Mouse (Mus musculus): Measurements from ENCODE around the gene Tcea3. TPM values are rescaled to one million over a fixed set of nuclear protein-coding genes. Genes with fewer than 3 reads are reported as not detected.

The Tcea3 gene
- total RNA-seq, 2 experiments from 2014 or later, result 212 to 226 TPM

DNA sequence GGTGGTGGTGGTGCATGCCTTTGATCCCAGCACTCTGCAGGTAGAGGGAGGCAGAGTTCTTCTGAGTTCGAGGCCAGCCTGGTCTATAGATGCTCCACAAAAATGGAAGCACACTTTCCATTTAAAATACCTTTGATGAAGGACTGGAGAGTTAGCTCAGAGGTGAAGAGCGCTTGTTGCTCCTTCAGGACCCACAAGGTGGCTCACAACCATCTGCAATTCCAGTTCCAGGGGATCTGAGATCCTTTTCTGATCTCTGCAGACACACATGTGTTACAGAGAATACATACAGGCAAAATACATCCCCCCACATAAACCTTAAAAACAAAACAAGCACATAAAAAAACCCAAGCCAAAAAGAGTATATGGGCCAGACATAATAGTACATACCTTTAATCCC lies 60.8 kb downstream of the Tcea3 start:
- intact Hi-C loops (cut with DNase I; ENCODE audit: low total_unique reads), result no loop called here
- no peak for DNase-seq

DNA sequence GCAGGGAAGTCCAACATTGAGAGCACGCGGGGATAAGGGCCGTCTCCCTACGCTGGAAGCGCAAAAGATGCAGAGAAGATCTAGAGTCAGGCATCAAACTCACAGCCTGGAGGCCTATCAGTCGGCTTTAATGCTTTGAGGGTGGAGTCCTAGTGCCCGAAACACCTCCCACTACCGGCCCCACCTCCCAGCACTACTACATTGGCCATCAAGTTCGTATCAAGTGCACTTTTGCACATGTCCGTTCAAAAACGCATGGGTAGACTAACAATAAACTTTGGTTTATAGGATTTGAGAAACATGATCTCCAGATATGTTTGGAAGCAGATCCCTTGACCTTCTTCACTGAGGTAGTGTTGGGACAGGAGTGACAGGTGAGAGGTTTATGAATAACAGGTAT lies 62.3 kb downstream of the Tcea3 start:
- peak; percentile 42 for DNase-seq
- intact Hi-C loops (cut with DNase I; ENCODE audit: low total_unique reads), result no loop called here

DNA sequence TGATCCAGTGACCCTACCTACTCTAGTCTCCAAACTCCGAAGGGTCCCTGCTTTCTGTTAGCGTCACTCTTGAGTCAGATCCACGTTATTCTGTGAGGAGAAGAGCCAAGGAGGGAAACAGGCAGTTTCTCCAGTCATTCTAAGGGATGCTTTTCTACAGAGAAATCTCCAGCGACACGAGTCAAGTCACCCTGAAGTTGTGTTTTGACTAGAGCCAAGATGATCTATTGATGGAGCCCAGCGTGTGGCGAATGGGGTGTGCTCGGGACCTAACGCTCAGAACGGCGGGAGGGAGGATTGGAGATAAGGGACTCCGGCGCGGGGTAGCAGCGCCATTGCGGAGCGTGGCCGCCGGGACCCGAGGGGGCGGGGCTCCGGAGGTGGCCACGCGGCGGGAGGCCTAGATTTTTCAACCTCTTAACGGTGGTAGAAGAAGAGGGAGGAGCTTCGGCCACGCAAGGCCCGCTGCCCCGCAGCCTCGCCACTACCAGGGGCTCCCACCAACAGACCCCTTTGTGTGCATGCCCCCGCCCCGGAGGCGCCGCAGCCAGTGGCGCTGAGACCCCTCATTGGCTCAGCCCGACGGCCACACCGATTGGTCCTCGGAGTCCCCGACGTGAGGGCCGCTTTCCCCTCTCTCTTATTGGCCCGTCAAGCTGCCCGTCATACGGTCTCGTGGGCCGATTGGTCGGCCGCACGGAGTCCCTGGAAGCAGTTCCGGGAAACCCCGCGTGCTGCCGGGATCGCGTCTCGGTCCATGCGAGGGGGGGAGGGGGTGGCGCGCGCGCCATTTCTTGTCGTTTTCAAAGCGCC lies 62.9 kb downstream of the Tcea3 start, which contains the start of gene Hnrnpr:
TSS of gene Hnrnpr (plus strand) at position 714 of the 813 bp plus-strand sequence.
- intact Hi-C loops (cut with DNase I; ENCODE audit: low total_unique reads), result no loop called here

DNA sequence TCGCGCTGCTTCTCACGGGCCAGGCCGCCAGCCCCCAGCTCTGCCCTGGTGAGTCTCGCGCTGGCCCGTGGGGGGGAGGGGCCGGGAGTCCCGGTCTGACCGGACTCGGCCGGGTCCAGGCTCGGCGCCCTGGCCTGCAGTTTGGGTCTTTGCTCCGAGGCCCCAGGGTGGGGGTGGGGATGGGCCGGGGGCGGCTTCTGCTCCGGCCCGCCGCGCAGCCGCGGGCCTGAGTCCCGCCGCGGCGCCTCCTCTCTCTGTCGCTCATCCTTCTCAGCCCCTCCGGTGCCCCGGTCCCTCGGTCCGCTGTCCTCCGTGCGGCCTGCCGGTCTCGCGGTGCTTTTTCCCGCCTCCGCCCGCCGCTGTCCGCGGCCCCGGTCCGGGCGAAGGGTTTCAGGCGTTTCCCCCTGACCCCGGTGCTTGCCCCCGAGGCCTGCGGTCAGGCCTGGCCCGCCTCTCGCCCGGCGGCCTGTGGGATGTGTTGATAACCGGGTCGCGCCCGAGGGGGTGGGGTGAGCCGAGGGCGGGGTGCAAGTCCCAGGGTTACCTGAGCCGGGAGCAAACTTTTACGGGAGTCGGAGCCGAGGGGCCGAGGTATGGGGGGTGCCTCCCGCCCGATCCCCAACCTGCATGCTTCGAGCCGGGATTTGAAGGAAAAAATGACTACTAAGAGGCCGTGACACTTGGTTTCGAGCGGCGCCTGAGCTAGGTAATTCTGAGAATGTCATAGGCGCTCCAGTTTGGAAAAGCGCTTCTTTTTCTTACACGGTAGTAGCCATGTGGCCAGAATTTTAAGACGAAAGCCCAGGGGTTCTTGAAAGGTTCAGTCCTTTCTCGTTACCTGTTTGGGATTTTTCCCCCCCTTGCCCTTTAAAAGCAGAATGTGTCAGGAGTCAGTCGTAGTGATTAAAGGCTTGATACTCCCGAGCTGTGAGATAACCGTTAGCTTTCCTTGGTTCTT lies 63.8 kb downstream of the Tcea3 start:
- intact Hi-C loops (cut with DNase I; ENCODE audit: low total_unique reads), result no loop called here
- DNase-seq, result peak; percentile 50

More for the DNA sequence above, 62.9 kb downstream of the Tcea3 start, which contains the start of gene Hnrnpr:
- DNase-seq, result peak; percentile 99

DNA sequence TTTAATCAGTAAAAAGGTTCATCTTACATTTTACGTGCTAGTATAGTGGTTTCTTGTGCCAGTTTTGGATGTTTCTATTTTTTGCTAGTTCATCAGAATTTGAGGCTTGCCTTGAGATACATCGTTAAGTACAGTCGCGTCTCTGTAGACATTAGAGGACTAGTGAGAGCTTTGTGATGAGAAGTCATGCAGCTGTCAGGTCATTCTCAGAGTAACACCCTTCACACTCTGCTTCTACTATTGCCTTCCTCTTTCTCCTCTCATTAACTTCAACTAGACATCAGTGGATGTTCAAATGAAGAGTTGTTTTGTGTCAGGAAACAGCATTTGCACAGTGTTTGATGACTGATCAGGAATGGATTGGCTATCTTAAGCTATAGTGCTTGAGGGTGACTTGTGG lies 65.1 kb downstream of the Tcea3 start:
- DNase-seq, result no peak
- intact Hi-C loops (cut with DNase I; ENCODE audit: low total_unique reads), result no loop called here

DNA sequence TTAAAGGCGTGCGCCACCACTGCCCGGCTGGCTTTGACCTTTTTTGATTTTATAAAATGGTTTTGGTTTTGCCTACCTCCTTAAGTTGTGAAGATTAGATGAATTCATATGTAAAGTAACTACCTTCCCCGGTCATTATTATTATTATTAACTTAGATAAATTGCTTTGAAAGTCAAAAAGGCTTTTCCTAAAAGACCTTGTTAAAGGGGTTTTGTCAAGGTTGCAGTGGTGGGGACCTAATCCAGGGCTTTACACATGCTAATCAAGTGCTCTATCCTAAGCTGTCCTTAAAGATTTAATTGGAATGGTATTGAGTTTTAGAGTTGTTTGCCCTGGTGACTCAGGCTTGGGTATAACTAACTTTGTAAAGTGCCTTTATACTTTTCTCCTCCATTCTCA lies 70.1 kb downstream of the Tcea3 start:
- DNase-seq, result no peak
- intact Hi-C loops (cut with DNase I; ENCODE audit: low total_unique reads), result no loop called here

DNA sequence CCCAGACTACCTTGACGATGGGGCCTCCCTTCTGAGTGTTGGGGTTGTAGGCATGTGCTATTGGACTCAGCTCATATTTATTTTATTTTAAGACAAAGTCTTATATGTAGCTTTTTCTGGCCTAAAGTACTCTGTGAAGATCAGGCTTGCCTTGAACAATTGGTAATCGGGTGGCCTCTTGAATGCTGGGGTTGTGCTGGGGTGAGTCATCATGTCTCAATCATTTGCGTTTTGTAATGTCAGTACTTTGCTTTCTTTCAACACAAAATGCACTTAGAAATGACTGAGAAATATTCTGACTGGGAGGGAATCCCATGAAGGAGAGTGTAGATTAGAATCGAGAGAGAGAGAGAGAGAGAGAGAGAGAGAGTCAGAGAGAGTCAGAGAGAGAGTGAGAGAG lies 72.5 kb downstream of the Tcea3 start:
- intact Hi-C loops (cut with DNase I; ENCODE audit: low total_unique reads), result no loop called here
- no peak for DNase-seq

DNA sequence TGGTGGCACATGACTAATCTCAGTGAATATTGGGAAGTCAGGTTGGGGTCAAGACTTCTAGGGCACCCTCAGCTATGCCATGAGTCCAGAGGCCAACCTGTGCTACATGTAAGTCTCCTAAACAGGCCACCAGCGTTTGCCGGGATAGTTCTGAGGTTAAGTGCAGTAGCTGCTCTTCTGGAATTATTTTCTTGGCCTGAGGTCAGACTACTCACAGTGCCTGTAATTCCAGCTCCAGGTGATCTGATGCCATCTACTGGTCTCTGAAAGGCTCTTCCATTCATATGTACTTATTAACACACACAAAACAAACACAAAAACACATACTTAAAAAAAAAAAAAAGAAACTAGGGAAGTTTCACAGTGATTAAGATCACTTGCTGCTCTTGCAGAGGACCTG lies 76.7 kb downstream of the Tcea3 start:
- no peak for DNase-seq
- intact Hi-C loops (cut with DNase I; ENCODE audit: low total_unique reads), result no loop called here

Other genes with a start within 250 kb of the Tcea3 start
- gene Eloa, start 226.0 kb upstream of the Tcea3 start, total RNA-seq (2021), result 10 to 100 TPM; 46.2 to 46.7 TPM
- gene Rpl11, start 194.3 kb upstream of the Tcea3 start, total RNA-seq (2021), result 100 to 1,000 TPM; 298 to 342 TPM
- gene Id3, start 104.2 kb upstream of the Tcea3 start, total RNA-seq (2021), result 10 to 100 TPM; 28.4 to 28.7 TPM
- 1 to 10 TPM; 4.0 to 6.5 TPM for gene E2f2, start 75.3 kb upstream of the Tcea3 start, total RNA-seq (2021)
- gene Asap3, start 41.4 kb upstream of the Tcea3 start, total RNA-seq (2021), result 1 to 10 TPM; 4.0 to 5.9 TPM
- gene Zfp46, start 37.0 kb downstream of the Tcea3 start, total RNA-seq (2021), result 10 to 100 TPM; 35.9 to 47.2 TPM
- 10 to 100 TPM; 23.0 to 30.3 TPM for gene Hnrnpr, start 63.2 kb downstream of the Tcea3 start, total RNA-seq (2021)
- gene Htr1d, start 175.8 kb downstream of the Tcea3 start, total RNA-seq (2021), result not detected
- under 1 TPM in 1 of 2 experiments, not detected in 1; 0.16 TPM for gene 6030445D17Rik, start 214.5 kb downstream of the Tcea3 start, total RNA-seq (2021)
- 10 to 100 TPM; 17.4 to 20.6 TPM for gene Luzp1, start 222.0 kb downstream of the Tcea3 start, total RNA-seq (2021)

Measured in gastrocnemius, postnatal 14 days (tissue).